Mouse (Mus musculus): Measurements from ENCODE around the gene Rhobtb3. TPM values are rescaled to one million over a fixed set of nuclear protein-coding genes. Genes with fewer than 3 reads are reported as not detected.
A peak's percentile ranks its signal among the peaks of the same experiment; 100 is the strongest.

The Rhobtb3 gene
- polyA plus RNA-seq, 1 experiment from 2014 or later: 3.9 TPM

DNA sequence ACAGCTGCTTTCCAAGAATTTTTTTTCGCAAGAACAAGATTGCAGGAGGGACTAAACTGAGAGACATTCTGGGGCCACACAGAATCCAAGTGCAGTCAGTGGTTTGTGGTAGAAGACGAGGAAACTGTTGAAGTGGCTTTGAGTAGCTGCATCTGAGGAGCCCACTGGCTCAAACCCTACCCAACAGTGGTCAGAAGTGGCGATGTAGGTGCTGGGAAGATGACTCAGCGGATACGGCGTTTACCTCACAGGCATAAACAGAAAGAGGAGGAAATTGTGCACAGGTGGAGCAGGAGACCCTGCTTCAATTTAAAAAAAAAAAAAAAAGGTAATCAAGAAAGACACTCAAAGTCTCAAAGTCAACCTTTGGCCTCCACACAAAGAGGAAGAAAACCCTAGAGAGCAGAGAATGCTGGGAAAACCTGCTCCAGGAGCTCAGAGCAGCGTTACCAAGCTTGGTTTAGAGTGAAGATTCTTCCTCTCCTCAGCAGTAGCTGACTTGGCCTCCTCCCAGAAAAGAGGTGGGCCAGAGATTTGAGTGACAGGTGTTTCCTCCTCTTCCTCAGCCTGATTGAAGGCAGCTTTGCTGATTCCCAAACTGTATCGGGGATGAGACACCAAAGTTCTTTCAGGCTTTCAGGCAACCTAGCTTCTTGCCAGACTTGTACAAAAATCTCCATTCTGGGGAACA lies 99.6 kb downstream of the Rhobtb3 start:
- WGBS (ENCODE audit: insufficient replicate concordance): 49% methylated on average over 8 of the region's 8 CpGs
- H3K9ac ChIP-seq: no peak overlapping the region
- 0 out of 2 replicates have a peak overlapping the region, but pooled peaks have one; percentile 2 for H3K27ac ChIP-seq
- H3K4me3 ChIP-seq (replicated peaks): no peak overlapping the region
- no peaks in the 10 kb centered on the region for H3K27me3 ChIP-seq
- no peak for ATAC-seq (ENCODE audit: low read depth)
- 0 out of 2 replicates have a peak, but pooled peaks cover 7% of the 10 kb centered on the region for H3K36me3 ChIP-seq
- peak overlapping the region; percentile 25; the same call in 1 of the 2 replicates for H3K4me2 ChIP-seq
- no peaks in the 10 kb centered on the region for H3K9me3 ChIP-seq (replicated peaks)
- DNase-seq: no peak
- peaks cover 64% of the 10 kb centered on the region for H3K4me1 ChIP-seq (replicated peaks)

- H3K27me3 ChIP-seq: no peaks in the 10 kb centered on the region
- no peak for DNase-seq
- H3K4me3 ChIP-seq (replicated peaks): no peak overlapping the region
- H3K4me1 ChIP-seq (replicated peaks): peaks cover 71% of the 10 kb centered on the region
- H3K9ac ChIP-seq: no peak overlapping the region
- no peak for ATAC-seq (ENCODE audit: low read depth)
- H3K4me2 ChIP-seq: no peak overlapping the region
- WGBS (ENCODE audit: insufficient replicate concordance): 84% methylated on average over 5 of the region's 5 CpGs
- H3K27ac ChIP-seq: no peak overlapping the region
- 0 out of 2 replicates have a peak, but pooled peaks cover 7% of the 10 kb centered on the region for H3K36me3 ChIP-seq
- H3K9me3 ChIP-seq (replicated peaks): no peaks in the 10 kb centered on the region
Observed at GRCm38 (mm10) chr13:75843331-75843730, 100.4 kb downstream of the Rhobtb3 start.

GRCm38 (mm10) chr13:75841950-75842349 lies 101.8 kb downstream of the Rhobtb3 start:
- no peaks in the 10 kb centered on the region for H3K27me3 ChIP-seq
- 57% methylated on average over 3 of the region's 3 CpGs for WGBS (ENCODE audit: insufficient replicate concordance)
- no peak overlapping the region; the same call in 1 of the 2 replicates for H3K4me3 ChIP-seq (replicated peaks)
- peak overlapping the region; percentile 75 for H3K4me2 ChIP-seq
- no peaks in the 10 kb centered on the region for H3K9me3 ChIP-seq (replicated peaks)
- 0 out of 2 replicates have a peak, but pooled peaks cover under 1% of the 10 kb centered on the region for H3K36me3 ChIP-seq
- no peak overlapping the region for H3K9ac ChIP-seq
- DNase-seq (no peak), ATAC-seq (ENCODE audit: low read depth) (no peak)
- H3K27ac ChIP-seq: no peak overlapping the region
- peaks cover 70% of the 10 kb centered on the region for H3K4me1 ChIP-seq (replicated peaks)

DNA sequence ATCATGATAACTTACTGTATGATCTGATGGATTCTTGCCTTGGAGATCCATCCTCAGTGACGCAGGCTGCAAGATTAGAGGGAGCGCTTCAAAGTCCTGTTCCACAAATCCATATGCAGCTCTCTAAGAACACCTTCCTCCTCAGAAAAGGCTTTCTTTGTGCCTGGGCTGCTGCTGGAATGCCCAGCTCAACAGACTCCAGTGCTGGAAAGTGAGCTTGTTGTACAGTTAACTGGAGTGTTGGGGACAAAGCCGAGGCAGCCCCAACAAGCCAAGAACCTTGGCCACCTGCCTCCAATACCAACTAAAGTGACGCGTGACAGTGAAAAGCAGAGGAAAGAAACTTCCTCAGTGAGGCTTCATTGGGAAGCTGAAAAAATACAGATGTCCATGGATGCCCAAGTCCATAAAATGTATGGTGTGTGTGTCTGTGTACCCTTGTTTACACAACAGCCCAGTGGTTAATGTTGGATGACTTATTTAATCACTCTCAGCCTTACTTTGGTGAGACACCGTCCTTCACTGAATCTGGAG lies 102.9 kb downstream of the Rhobtb3 start:
- peak overlapping the region; percentile 69; the same call in 1 of the 2 replicates for H3K27ac ChIP-seq
- DNase-seq (no peak), ATAC-seq (ENCODE audit: low read depth) (no peak)
- peaks cover 66% of the 10 kb centered on the region for H3K4me1 ChIP-seq (replicated peaks)
- peak overlapping the region; percentile 75 for H3K4me2 ChIP-seq
- no peaks in the 10 kb centered on the region for H3K36me3 ChIP-seq
- peak overlapping the region; percentile 64 for H3K4me3 ChIP-seq (replicated peaks)
- no peaks in the 10 kb centered on the region for H3K9me3 ChIP-seq (replicated peaks)
- no peaks in the 10 kb centered on the region for H3K27me3 ChIP-seq
- 64% methylated on average over 6 of the region's 6 CpGs for WGBS (ENCODE audit: insufficient replicate concordance)
- H3K9ac ChIP-seq: peak overlapping the region; percentile 71

- Histone ChIP-seq H3K27ac (peak within 1 kb of the TSS; percentile 69), H3K4me2 (peak within 1 kb of the TSS; percentile 75), H3K4me3 (replicated peaks) (peak within 1 kb of the TSS; percentile 64), H3K9ac (peak within 1 kb of the TSS; percentile 71), H3K9me3 (replicated peaks) (no peaks in the 10 kb centered on the region), H3K4me1 (replicated peaks) (peaks cover 60% of the 10 kb centered on the region), H3K27me3 (no peaks in the 10 kb centered on the region), H3K36me3 (no peaks in the 10 kb centered on the region)
- ATAC-seq (ENCODE audit: low read depth) (peak; percentile 80), DNase-seq (peak; percentile 64)
- WGBS (ENCODE audit: insufficient replicate concordance): 2% methylated on average over 12 of the region's 12 CpGs
Observed at GRCm38 (mm10) chr13:75839719-75840481, 103.8 kb downstream of the Rhobtb3 start, which contains the start of gene Glrx. Gene Glrx (plus strand): TSS chr13:75839868.

GRCm38 (mm10) chr13:75838506-75838905 lies 105.2 kb downstream of the Rhobtb3 start:
- H3K4me1 ChIP-seq (replicated peaks): peaks cover 51% of the 10 kb centered on the region
- no peak overlapping the region for H3K9ac ChIP-seq
- H3K4me3 ChIP-seq (replicated peaks): no peak overlapping the region
- no peak overlapping the region for H3K4me2 ChIP-seq
- no peak for ATAC-seq (ENCODE audit: low read depth)
- H3K27ac ChIP-seq: no peak overlapping the region
- whole genome bisulfite sequencing (ENCODE audit: insufficient replicate concordance): 78% methylated on average over 4 of the region's 4 CpGs
- no peaks in the 10 kb centered on the region for H3K27me3 ChIP-seq
- no peaks in the 10 kb centered on the region for H3K9me3 ChIP-seq (replicated peaks)
- H3K36me3 ChIP-seq: no peaks in the 10 kb centered on the region
- DNase-seq: no peak

DNA sequence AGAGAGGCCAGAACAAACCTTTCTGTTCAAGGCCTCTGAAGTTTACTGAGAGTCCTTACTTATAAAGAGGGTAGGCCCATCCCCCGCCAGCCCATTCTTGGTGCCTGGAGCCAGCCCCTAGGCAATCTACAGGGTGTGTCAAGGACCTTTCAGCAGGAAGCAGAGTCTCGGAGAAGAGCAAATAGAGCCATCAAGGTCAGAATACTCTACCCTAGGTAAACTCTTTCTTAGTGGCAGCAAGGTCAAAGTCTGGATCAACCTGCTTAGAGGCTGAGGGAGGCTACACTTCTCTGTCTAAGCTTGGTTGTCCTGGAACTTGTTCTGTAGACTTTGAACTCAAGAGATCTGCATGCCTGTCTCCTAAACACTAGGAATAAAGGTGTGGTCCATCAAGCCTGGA lies 108.3 kb downstream of the Rhobtb3 start:
- H3K4me2 ChIP-seq: no peak overlapping the region
- H3K9me3 ChIP-seq (replicated peaks): no peaks in the 10 kb centered on the region
- no peaks in the 10 kb centered on the region for H3K36me3 ChIP-seq
- no peak overlapping the region for H3K4me3 ChIP-seq (replicated peaks)
- no peaks in the 10 kb centered on the region for H3K27me3 ChIP-seq
- H3K27ac ChIP-seq: no peak overlapping the region
- DNase-seq (no peak), ATAC-seq (ENCODE audit: low read depth) (no peak)
- WGBS (ENCODE audit: insufficient replicate concordance): 62% methylated on average over 2 of the region's 2 CpGs
- no peak overlapping the region for H3K9ac ChIP-seq
- H3K4me1 ChIP-seq (replicated peaks): peaks cover 22% of the 10 kb centered on the region

DNA sequence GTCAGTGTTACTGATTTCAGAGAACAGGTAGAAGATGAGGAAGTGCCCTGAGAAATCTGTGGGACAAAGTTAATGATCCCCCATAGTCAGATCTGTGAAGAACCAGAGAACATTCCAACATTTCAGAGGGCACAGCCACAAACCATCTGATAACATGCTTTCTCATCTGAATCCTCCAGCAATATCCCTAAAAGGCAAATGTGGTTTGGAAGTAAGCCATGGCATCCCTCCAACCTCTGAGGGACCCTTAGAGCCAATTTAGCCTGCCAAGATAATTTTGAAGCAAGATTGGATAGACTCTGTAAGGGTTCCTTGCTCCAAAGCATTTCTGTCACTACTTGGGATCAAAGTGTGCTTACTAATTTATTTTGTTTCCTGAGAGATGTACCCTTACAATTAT lies 110.2 kb downstream of the Rhobtb3 start:
- Histone ChIP-seq H3K9ac (no peak overlapping the region), H3K4me2 (no peak overlapping the region), H3K27ac (no peak overlapping the region), H3K4me1 (replicated peaks) (peaks cover 4% of the 10 kb centered on the region; the same call in 1 of the 2 replicates), H3K27me3 (no peaks in the 10 kb centered on the region), H3K36me3 (no peaks in the 10 kb centered on the region), H3K9me3 (replicated peaks) (no peaks in the 10 kb centered on the region), H3K4me3 (replicated peaks) (no peak overlapping the region)
- no peak for ATAC-seq (ENCODE audit: low read depth)
- no peak for DNase-seq

- Histone ChIP-seq H3K36me3 (no peaks in the 10 kb centered on the region), H3K27me3 (no peaks in the 10 kb centered on the region), H3K4me3 (replicated peaks) (no peak overlapping the region), H3K9me3 (replicated peaks) (no peaks in the 10 kb centered on the region), H3K27ac (no peak overlapping the region), H3K4me2 (no peak overlapping the region), H3K4me1 (replicated peaks) (no peaks in the 10 kb centered on the region; the same call in 1 of the 2 replicates), H3K9ac (no peak overlapping the region)
- DNase-seq (no peak), ATAC-seq (ENCODE audit: low read depth) (no peak)
Observed at GRCm38 (mm10) chr13:75832697-75833096, 111.0 kb downstream of the Rhobtb3 start.

DNA sequence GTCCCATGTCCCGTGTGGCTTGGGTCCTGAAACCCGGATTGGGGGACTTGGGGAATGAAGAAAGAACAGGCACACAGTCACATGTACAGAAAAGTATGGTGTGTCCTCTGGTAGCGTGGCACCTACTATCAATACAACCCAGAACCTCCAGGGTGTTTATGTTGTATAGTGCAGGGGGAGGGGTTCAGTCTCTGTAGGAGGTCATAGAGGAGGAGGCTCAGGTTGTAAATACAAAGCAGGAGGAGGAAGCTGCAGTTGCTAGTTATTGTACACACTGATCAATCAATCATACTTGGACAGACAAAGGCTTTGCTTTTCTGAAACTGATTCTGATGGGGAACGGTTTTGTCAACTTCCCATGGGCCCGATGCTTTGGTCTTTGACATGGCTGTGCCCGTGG lies 112.0 kb downstream of the Rhobtb3 start:
- Histone ChIP-seq H3K4me2 (no peak overlapping the region), H3K4me3 (replicated peaks) (no peak overlapping the region), H3K27ac (no peak overlapping the region), H3K9ac (no peak overlapping the region), H3K36me3 (no peaks in the 10 kb centered on the region), H3K9me3 (replicated peaks) (no peaks in the 10 kb centered on the region), H3K4me1 (replicated peaks) (no peaks in the 10 kb centered on the region; the same call in 1 of the 2 replicates), H3K27me3 (no peaks in the 10 kb centered on the region)
- ATAC-seq (ENCODE audit: low read depth): no peak
- WGBS (ENCODE audit: insufficient replicate concordance): 66% methylated on average over 6 of the region's 6 CpGs
- no peak for DNase-seq

DNA sequence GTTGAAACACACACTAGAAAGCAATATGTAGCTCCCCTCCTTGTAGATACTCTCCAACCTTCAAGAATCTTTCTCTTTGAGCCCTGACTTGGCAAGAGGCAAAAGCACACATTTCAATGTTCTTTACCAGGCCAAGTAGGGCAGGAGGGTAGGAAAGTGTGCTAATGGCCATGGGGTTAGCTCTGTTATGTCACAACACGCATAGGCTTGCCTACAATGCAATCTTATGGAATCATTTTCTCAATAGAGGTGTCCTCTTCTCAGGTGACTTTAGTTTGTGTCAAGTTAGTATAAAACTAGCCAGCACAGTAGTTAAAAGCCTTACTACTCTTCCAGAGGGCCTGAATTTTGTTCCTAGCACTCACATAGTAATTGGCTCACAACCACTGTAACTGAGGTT lies 113.0 kb downstream of the Rhobtb3 start:
- Histone ChIP-seq H3K4me3 (replicated peaks) (no peak overlapping the region), H3K27ac (no peak overlapping the region), H3K4me2 (no peak overlapping the region), H3K36me3 (no peaks in the 10 kb centered on the region), H3K9me3 (replicated peaks) (no peaks in the 10 kb centered on the region), H3K9ac (no peak overlapping the region), H3K4me1 (replicated peaks) (no peaks in the 10 kb centered on the region; the same call in 1 of the 2 replicates), H3K27me3 (no peaks in the 10 kb centered on the region)
- WGBS (ENCODE audit: insufficient replicate concordance): 75% methylated on average over 1 of the region's 1 CpGs
- ATAC-seq (ENCODE audit: low read depth) (no peak), DNase-seq (no peak)
